Mouse (Mus musculus) brain, embryonic 18.5 days (tissue): Measurements from ENCODE around the gene Epas1.

Experiments
- DNase-seq: peaks from one replicate; pipeline ENCODE4 v3.0.0-alpha.2; 2012; ENCODE audit warnings: low read depth, low spot score

The Epas1 gene

GRCm38 (mm10) chr17:86755581-86756195 is 2.2 kb downstream of the Epas1 start:
- DNase-seq, result no peak

- no peak for DNase-seq
Observed at GRCm38 (mm10) chr17:86757621-86758020, 4.1 kb downstream of the Epas1 start.

DNA sequence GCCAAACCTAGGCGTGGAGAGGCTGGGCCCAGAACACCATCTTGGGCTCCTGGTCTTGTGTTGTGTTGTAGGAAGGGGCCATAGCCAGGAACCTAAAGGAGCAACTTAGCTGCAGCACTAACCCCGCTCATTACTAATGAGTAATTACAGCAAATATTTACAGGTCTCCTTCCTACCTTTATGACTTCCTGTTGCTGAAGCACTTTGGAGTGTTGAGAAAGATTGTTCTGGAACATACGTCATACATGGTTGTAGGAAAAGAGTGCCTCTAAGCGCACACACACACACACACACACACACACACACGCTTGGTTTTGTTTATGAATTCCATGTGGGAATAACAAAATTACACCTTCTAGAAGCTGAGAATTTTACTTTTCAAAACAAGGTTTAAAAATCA is 8.4 kb downstream of the Epas1 start:
- DNase-seq, result no peak

DNA sequence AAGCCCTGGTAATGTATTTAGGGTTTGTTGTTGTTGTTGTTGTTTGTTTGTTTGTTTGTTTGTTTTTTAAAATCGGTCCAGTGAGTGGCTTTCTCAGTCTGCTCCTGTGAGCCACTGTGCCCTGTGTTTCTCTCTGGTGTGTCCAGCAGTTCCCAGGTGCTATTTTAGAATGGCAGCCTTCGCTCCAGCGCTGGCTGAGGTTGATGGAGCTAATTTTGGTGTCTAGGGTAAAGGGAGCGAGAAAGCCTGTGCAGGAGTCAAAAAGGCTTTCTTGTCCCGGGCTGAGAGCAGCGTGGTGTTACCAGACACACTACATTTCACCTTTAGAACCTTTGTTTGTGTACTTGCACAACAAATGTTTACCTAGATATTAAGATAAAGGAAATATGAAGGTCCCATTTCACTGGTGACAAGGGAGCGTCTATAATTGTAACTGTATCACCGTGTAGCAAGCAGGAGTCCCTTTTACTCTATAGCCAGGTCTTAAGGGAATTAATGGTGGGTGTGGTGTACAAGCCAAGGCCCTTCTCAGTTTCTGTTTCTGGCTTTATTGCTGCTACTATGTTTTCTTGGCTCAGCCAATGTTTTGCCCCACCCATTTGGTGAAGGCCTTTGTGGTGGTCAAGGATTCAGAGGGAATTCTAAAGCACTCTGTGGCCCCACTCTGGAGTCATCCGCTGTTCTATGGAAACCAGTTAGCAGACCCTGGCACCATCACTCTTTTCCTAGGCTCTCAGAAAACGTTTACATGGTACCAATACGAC is 9.2 kb downstream of the Epas1 start:
- DNase-seq, result no peak

- DNase-seq, result no peak
Observed at GRCm38 (mm10) chr17:86765762-86766404, 12.4 kb downstream of the Epas1 start.

DNA sequence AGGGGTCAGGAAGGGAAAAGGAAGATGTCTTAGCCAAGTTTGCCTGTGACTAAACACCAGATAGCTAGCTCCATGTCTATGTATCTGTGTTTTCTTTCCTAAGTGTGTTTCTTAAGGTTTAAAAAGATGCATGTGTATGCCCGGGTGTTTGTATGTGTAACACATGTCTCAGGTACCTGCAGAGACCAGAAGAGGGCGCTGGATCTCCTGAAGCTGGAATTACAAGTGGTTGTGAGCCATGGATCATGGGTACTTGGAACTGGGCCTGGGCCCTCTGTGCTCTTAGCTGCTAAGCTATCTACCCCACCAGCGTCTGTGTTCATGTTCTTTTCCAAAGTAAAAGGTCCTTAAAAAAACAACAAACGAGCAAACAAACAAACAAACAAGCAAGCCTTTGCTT is 12.9 kb downstream of the Epas1 start:
- no peak for DNase-seq

- DNase-seq, result no peak
Observed at GRCm38 (mm10) chr17:86768596-86768995, 15.1 kb downstream of the Epas1 start.

- no peak for DNase-seq
Observed at GRCm38 (mm10) chr17:86769330-86770211, 16.1 kb downstream of the Epas1 start.

- no peak for DNase-seq
Observed at GRCm38 (mm10) chr17:86770848-86771247, 17.3 kb downstream of the Epas1 start.

GRCm38 (mm10) chr17:86772035-86772434 is 18.5 kb downstream of the Epas1 start:
- DNase-seq, result no peak

DNA sequence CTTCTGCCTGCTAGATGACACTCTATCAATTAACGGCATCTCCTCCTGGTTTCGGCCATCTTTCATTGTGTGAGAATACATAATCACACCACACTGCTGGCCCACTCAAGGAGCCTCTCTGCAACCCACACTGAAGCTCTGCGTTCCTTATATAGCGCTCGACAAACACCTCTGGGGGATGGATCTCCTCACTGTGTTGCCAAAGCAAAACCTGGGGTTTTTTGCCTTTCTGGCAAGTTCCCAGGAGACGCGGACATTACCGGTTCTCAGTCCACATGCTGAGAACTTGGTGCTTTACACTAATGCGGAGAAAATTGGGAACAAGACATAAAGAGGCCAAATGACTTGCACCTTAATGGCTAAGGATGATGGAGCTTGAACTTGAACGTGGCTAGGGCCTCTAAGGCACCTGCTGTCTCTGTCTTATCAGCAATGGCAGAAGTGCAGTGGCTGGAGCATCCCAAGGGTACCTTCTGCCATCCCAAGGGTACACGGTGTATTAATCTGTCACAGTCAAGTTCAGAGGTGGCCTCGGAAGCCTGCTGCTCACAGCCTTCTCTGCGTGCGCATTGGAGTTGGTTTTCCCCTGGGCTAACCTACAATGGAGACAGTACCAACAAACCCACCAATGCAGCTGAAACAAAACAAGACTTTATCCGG is 19.6 kb downstream of the Epas1 start:
- DNase-seq, result no peak

DNA sequence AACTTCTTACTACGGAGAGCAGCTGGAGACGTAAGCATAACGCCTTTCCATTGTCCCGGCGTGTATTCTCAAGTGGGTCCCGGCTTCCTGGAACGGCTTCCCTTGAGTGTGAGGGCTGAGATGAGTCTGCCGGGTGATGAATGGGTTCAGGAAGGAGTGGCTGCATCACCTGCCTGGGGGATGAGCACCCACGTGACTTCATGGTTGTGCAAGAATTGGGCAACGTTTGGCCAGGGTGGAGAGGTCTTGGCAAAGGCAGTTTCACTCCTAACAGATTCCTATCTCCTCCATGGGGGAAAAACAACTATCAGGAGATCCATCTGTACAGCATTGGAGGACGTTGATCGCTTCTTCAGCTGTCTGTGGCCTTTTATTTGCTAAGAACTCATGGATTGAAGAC is 23.0 kb downstream of the Epas1 start:
- DNase-seq, result no peak

GRCm38 (mm10) chr17:86778147-86778546 is 24.6 kb downstream of the Epas1 start:
- DNase-seq, result no peak

DNA sequence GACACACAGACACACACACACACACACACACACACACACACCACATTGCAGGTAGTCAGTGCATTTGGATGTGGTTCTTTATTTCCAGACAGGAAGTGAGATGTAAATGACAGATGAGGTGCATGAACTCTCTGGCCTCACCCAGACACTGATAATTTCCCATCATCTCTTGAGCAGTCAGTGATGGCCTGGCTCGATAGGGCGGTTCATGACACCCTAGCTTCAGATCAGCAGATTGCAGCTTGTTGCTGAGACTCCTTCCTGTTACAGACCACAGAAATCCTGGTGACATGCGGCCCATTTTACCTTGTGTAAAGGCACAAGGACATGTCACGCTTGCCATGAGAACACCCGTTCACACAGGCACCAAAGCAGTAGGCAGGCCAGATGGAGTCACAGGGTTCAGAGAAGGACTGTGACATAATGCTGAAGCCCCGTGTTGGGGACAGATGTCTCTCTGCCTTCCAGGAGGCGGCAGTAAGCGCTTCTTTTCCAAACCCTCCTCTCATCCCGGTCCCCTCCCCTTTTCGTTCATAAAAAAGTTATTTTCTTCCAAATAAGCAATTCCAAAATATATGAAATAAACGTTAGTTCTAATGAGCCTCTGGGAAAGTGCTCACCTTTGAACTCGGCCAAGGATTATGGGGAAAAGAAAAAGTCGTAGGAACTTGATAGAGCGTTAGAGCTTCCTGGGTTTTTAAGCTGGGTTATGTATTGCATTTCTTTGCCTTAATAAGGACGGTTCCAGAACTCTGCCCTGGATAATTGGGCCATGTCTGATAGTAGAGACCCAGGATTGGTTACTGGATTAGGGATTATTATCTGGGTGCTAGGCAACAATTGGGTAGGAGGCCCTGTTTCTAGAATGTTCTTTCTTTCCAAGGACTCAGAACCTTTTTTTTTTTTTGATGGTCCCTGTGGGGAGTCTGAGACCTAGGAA is 26.0 kb downstream of the Epas1 start:
- no peak for DNase-seq

DNA sequence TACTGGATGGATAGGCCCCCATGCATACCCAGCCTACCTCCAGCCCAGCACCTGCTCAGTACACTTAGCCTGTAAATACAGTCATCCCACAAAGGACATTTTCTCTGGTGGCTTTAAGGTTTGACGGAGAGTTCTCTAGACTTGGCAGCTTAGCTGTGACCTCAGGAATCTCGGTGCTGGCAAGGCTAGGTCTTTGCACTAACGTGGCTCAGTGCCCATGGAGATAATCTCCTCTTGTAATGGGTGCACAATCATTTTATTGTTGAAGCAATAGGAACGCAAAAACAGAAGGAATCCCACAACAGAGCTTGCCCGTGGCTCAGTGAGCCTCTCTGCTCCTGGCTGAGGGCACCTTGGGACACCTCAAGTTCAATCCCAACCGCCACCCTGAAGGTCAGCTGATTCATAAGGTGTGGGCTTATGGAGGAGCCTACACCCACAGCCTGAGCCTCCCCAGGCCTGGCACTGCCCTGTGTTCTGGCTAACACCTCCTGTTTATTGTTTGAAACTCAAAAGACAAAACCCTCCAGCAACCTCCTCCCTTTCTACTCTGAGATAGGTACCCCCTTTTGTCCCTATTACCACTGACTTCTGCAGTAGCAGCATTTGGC is 27.3 kb downstream of the Epas1 start:
- no peak for DNase-seq

GRCm38 (mm10) chr17:86781755-86782400 is 28.4 kb downstream of the Epas1 start:
- DNase-seq, result no peak

- DNase-seq, result no peak
Observed at GRCm38 (mm10) chr17:86784405-86784977, 31.0 kb downstream of the Epas1 start.

GRCm38 (mm10) chr17:86785612-86786011 is 32.1 kb downstream of the Epas1 start:
- no peak for DNase-seq

GRCm38 (mm10) chr17:86786496-86786895 is 33.0 kb downstream of the Epas1 start:
- DNase-seq, result no peak
